Mouse (Mus musculus) forebrain, postnatal 0 days (tissue): ENCODE data around the gene Atxn1. TPM values are rescaled to one million over a fixed set of nuclear protein-coding genes. Genes with fewer than 3 reads are reported as not detected.

ENCODE experiments used
- ATAC-seq: fragments of 200-750 bp; cut with Nextera tagmentation; 2 replicates; pipeline ENCODE4 v1.8.0; 2017; ENCODE audit warnings: mild to moderate bottlenecking, moderate library complexity
- DNase-seq: peaks from one replicate; pipeline ENCODE4 v3.0.0-alpha.2; 2015
- H3K27ac ChIP-seq: fragments of 300-500 bp; sonication (generic); 2 replicates; pipeline ENCODE4 v1.5.1; 2014; ENCODE audit warnings: low read depth, mild to moderate bottlenecking, antibody characterized with exemption, low read length, moderate library complexity, mixed read lengths
- H3K27me3 ChIP-seq: fragments of 300-500 bp; sonication (generic); 2 replicates; pipeline ENCODE4 v1.6.1; 2014; ENCODE audit warnings: mild to moderate bottlenecking, low read length, mixed read lengths; ENCODE audit not compliant: insufficient read depth
- H3K36me3 ChIP-seq: fragments of 300-500 bp; sonication (generic); 2 replicates; pipeline ENCODE4 v1.6.1; 2014; ENCODE audit warnings: mild to moderate bottlenecking, moderate library complexity; ENCODE audit not compliant: insufficient read depth
- H3K4me1 ChIP-seq: fragments of 300-500 bp; sonication (generic); 2 replicates; pipeline ENCODE4 v1.6.1; 2014; ENCODE audit warnings: antibody characterized with exemption; ENCODE audit not compliant: insufficient read depth
- H3K4me2 ChIP-seq: fragments of 300-500 bp; sonication (generic); 2 replicates; pipeline ENCODE4 v1.6.1; 2014; ENCODE audit warnings: low read depth, mild to moderate bottlenecking, moderate library complexity
- H3K4me3 ChIP-seq: fragments of 300-500 bp; sonication (generic); 2 replicates; pipeline ENCODE4 v1.5.1; 2014; ENCODE audit warnings: low read depth, low read length, mixed read lengths
- H3K9ac ChIP-seq: fragments of 300-500 bp; sonication (generic); 2 replicates; pipeline ENCODE4 v1.6.1; 2014; ENCODE audit warnings: mild to moderate bottlenecking
- H3K9me3 ChIP-seq: fragments of 300-500 bp; sonication (generic); 2 replicates; pipeline ENCODE4 v1.6.1; 2016; ENCODE audit warnings: low read length
- CTCF ChIP-seq: sonication (generic); IDR thresholded peaks from 2 replicates; pipeline ENCODE4 v1.5.1; 2016; ENCODE audit warnings: antibody characterized with exemption, control low read depth, low read depth
- WGBS: fragments of 180-500 bp; shearing (Covaris S2); extraction: QIAGEN DNeasy Blood & Tissue Kit; methylation state at CpG from one replicate; pipeline ENCODE4 v1.1.7; 2014; 5-methylcytosine and 5-hydroxymethylcytosine counted together
- polyA plus RNA-seq: library from polyadenylated mRNA; unstranded; fragments of >200 nt; fragmentation: Nextera tagmentation; extraction: Ambion mirVana; gene quantifications from 2 replicates; pipeline ENCODE4 v1.2.1, GENCODE M21; 2015
- total RNA-seq: library from RNA; depleted of rRNA; stranded (reverse); fragments of >200 nt; gene quantifications from 2 replicates; pipeline ENCODE4 v1.2.3, GENCODE M21; 2014

Gene Atxn1
- total and polyA plus RNA-seq, 2 experiments from 2014 or later = 13.0 to 32.3 TPM

- no peak for TF ChIP-seq CTCF
- peak; percentile 83 for ATAC-seq
- Histone ChIP-seq H3K4me2 (no peak overlapping the region), H3K27me3 (no peaks in the 10 kb centered on the region), H3K36me3 (no peaks in the 10 kb centered on the region), H3K9me3 (no peaks in the 10 kb centered on the region), H3K9ac (no peak overlapping the region), H3K4me1 (0 out of 2 replicates have a peak, but pooled peaks cover 3% of the 10 kb centered on the region), H3K4me3 (no peak overlapping the region), H3K27ac (peak overlapping the region; percentile 67)
- DNase-seq = peak; percentile 77
- WGBS = 37% methylated on average over 8 of the region's 8 CpGs
Measured at GRCm38 (mm10) chr13:45932491-45932921, 32.3 kb downstream of the Atxn1 start.

DNA sequence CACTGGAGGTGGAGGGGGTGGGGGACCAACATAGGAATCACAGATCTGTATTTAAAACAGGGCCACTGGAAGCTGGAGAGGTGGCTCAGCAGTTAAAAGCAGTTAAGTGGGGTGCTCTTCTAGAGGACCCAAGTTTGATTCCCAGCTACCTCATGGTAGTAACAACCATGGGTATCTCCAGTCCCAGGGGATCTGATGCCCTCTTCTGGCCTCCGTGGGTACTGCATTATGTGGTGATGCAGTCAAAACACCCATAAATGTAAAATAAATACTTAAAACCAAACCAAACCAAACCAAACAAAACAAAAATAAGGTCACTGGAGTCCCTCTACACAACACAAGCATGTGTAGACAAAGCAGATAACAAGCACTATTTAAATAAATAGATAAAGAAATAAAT lies 32.9 kb downstream of the Atxn1 start:
- H3K36me3 ChIP-seq = no peaks in the 10 kb centered on the region
- H3K4me3 ChIP-seq = no peak overlapping the region
- H3K4me1 ChIP-seq = 0 out of 2 replicates have a peak, but pooled peaks cover 3% of the 10 kb centered on the region
- H3K4me2 ChIP-seq = no peak overlapping the region
- no peaks in the 10 kb centered on the region for H3K27me3 ChIP-seq
- DNase-seq (no peak), ATAC-seq (no peak)
- no peak overlapping the region for H3K9ac ChIP-seq
- H3K27ac ChIP-seq = peak overlapping the region; percentile 67; the same call in 1 of the 2 replicates
- no peaks in the 10 kb centered on the region for H3K9me3 ChIP-seq
- peak; percentile 45; the same call in 1 of the 2 replicates for TF ChIP-seq CTCF
- WGBS = 66% methylated on average over 1 of the region's 1 CpGs

DNA sequence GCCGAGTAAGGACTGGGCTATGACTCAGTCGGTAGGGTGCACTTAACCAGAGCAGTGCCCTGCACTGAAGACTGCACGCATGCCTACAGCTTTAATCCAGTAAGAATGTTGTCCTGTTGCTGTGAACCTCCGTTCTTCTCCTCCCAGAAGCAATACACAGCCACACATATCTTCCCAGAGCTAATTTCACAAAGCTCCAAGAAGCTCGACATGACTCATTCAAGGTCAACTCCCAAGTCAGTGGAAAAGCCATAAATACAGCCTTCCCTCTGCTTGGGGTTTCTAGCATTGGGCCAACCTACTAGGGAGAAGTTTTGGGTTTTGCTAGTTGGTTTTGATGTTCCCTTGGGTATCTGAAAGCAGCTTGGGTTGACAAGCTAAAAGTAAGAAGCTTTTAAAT lies 33.6 kb downstream of the Atxn1 start:
- no peak for TF ChIP-seq CTCF
- H3K9me3 ChIP-seq = no peaks in the 10 kb centered on the region
- no peak for ATAC-seq
- no peaks in the 10 kb centered on the region for H3K36me3 ChIP-seq
- DNase-seq = no peak
- no peak overlapping the region for H3K4me2 ChIP-seq
- no peak overlapping the region for H3K27ac ChIP-seq
- no peak overlapping the region for H3K9ac ChIP-seq
- H3K4me1 ChIP-seq = 0 out of 2 replicates have a peak, but pooled peaks cover 3% of the 10 kb centered on the region
- H3K27me3 ChIP-seq = no peaks in the 10 kb centered on the region
- no peak overlapping the region for H3K4me3 ChIP-seq
- 94% methylated on average over 5 of the region's 5 CpGs for WGBS

- no peak overlapping the region for H3K4me3 ChIP-seq
- no peak for DNase-seq
- no peak overlapping the region for H3K9ac ChIP-seq
- H3K27ac ChIP-seq = no peak overlapping the region
- 59% methylated on average over 5 of the region's 5 CpGs for WGBS
- no peaks in the 10 kb centered on the region for H3K9me3 ChIP-seq
- no peak for TF ChIP-seq CTCF
- ATAC-seq = no peak
- 0 out of 2 replicates have a peak, but pooled peaks cover 3% of the 10 kb centered on the region for H3K4me1 ChIP-seq
- H3K4me2 ChIP-seq = no peak overlapping the region
- H3K36me3 ChIP-seq = no peaks in the 10 kb centered on the region
- H3K27me3 ChIP-seq = no peaks in the 10 kb centered on the region
Measured at GRCm38 (mm10) chr13:45929744-45930143, 35.1 kb downstream of the Atxn1 start.

GRCm38 (mm10) chr13:45925294-45925693 lies 39.5 kb downstream of the Atxn1 start:
- no peak for TF ChIP-seq CTCF
- Histone ChIP-seq H3K27ac (no peak overlapping the region), H3K9me3 (no peaks in the 10 kb centered on the region), H3K9ac (no peak overlapping the region), H3K27me3 (no peaks in the 10 kb centered on the region), H3K4me1 (no peaks in the 10 kb centered on the region), H3K4me3 (no peak overlapping the region), H3K4me2 (no peak overlapping the region), H3K36me3 (no peaks in the 10 kb centered on the region)
- ATAC-seq = no peak
- DNase-seq = no peak
- 90% methylated on average over 4 of the region's 4 CpGs for WGBS

- H3K27ac ChIP-seq = no peak overlapping the region
- ATAC-seq (no peak), DNase-seq (no peak)
- no peaks in the 10 kb centered on the region for H3K27me3 ChIP-seq
- 63% methylated on average over 7 of the region's 7 CpGs for WGBS
- no peak overlapping the region for H3K9ac ChIP-seq
- no peaks in the 10 kb centered on the region for H3K9me3 ChIP-seq
- TF ChIP-seq CTCF = no peak
- H3K36me3 ChIP-seq = no peaks in the 10 kb centered on the region
- H3K4me2 ChIP-seq = no peak overlapping the region
- H3K4me1 ChIP-seq = no peaks in the 10 kb centered on the region
- no peak overlapping the region for H3K4me3 ChIP-seq
Measured at GRCm38 (mm10) chr13:45924555-45924954, 40.3 kb downstream of the Atxn1 start.

DNA sequence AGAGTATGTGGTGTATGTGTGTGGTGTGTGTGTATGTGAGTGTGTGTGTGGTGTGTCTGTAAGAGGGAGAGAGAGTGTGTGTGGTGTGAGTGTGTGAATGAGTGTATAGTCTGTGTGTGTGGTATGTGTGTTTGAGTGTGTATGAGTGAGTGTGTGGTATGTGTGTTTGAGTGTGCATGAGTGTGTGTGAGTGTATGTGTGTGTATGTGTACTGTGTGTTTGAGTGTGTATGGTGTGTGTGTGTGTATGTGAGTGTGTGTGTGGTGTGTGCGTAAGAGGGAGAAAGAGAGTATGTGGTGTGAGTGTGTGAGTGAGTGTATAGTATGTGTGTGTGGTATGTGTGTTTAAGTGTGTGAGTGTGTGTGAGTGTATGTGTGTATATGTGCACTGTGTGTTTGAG lies 41.7 kb downstream of the Atxn1 start:
- H3K27ac ChIP-seq = no peak overlapping the region
- H3K4me1 ChIP-seq = no peaks in the 10 kb centered on the region
- no peak overlapping the region for H3K9ac ChIP-seq
- WGBS = 100% methylated on average over 1 of the region's 1 CpGs
- no peak for DNase-seq
- H3K4me2 ChIP-seq = no peak overlapping the region
- no peaks in the 10 kb centered on the region for H3K9me3 ChIP-seq
- no peaks in the 10 kb centered on the region for H3K27me3 ChIP-seq
- no peak for ATAC-seq
- H3K36me3 ChIP-seq = no peaks in the 10 kb centered on the region
- H3K4me3 ChIP-seq = no peak overlapping the region
- TF ChIP-seq CTCF = no peak
